Mouse (Mus musculus): Measurements from ENCODE around the gene Klra2. TPM values are rescaled to one million over a fixed set of nuclear protein-coding genes. Genes with fewer than 3 reads are reported as not detected.

The Klra2 gene
- polyA plus RNA-seq, 1 experiment from 2014 or later: not detected

DNA sequence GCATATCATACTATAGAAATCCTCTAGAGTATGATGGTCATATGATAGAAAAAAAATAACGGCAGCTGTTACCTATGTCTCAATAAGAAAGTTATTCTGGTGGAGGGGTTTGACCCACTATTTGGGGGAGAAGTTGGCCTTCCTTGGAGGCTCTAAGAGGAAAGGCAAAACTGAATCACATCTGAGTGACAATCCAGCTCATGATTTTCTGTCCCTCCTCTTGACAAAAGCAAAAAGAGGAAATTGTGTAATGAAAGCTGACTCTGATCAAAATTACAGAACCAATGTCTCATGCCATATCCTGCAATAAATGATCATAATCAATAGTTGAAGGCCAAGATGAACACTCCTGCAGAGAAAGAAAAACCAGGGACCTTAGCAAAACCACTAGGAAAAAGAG lies 25.1 kb upstream of the Klra2 start:
- DNase-seq (ENCODE audit: low spot score): no peak
- H3K27ac ChIP-seq (replicated peaks; ENCODE audit: low read depth, low read length): no peak overlapping the region
- H3K4me2 ChIP-seq (ENCODE audit: low read depth, low read length): no peak overlapping the region
- H3K4me1 ChIP-seq (ENCODE audit: control insufficient read depth, insufficient read depth, low read length): no peaks in the 10 kb centered on the region
- H3K27me3 ChIP-seq (replicated peaks; ENCODE audit: control insufficient read depth, insufficient read depth, low read length): no peaks in the 10 kb centered on the region
- H3K9ac ChIP-seq (ENCODE audit: low read depth, low read length): no peak overlapping the region
- ATAC-seq (ENCODE audit: low read depth): no peak
- H3K9me3 ChIP-seq (ENCODE audit: control insufficient read depth, low read length): no peaks in the 10 kb centered on the region
- no peaks in the 10 kb centered on the region for H3K36me3 ChIP-seq (ENCODE audit: control insufficient read depth, insufficient read depth, low read length)
- no peak overlapping the region for H3K4me3 ChIP-seq (ENCODE audit: low read depth, low read length)
- WGBS: 94% methylated on average over 1 of the region's 1 CpGs

DNA sequence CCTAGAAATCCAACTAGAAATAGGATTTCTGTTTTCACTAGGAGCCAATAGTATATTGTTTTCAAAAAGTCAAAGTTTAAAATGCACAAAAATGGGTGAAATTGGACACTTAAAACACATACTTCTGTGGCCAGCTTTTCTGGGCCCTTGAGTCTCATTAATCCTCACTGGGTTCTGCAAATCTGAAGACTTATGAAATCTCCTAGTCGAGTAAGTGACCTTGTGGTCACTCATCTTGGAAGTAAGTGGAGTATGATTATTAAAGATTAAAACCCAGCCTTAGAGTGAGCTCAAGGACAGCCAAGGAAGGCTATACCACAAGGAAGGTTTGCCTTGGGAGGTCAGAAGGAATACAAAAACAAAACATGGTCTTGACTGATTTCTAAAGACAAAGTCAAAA lies 23.1 kb upstream of the Klra2 start:
- Histone ChIP-seq H3K27me3 (replicated peaks; ENCODE audit: control insufficient read depth, insufficient read depth, low read length) (no peaks in the 10 kb centered on the region), H3K36me3 (ENCODE audit: control insufficient read depth, insufficient read depth, low read length) (no peaks in the 10 kb centered on the region), H3K4me1 (ENCODE audit: control insufficient read depth, insufficient read depth, low read length) (no peaks in the 10 kb centered on the region), H3K27ac (replicated peaks; ENCODE audit: low read depth, low read length) (no peak overlapping the region), H3K9ac (ENCODE audit: low read depth, low read length) (no peak overlapping the region), H3K9me3 (ENCODE audit: control insufficient read depth, low read length) (no peaks in the 10 kb centered on the region), H3K4me2 (ENCODE audit: low read depth, low read length) (no peak overlapping the region), H3K4me3 (ENCODE audit: low read depth, low read length) (no peak overlapping the region)
- DNase-seq (ENCODE audit: low spot score) (no peak), ATAC-seq (ENCODE audit: low read depth) (no peak)
- WGBS: 58% methylated on average over 1 of the region's 1 CpGs

DNA sequence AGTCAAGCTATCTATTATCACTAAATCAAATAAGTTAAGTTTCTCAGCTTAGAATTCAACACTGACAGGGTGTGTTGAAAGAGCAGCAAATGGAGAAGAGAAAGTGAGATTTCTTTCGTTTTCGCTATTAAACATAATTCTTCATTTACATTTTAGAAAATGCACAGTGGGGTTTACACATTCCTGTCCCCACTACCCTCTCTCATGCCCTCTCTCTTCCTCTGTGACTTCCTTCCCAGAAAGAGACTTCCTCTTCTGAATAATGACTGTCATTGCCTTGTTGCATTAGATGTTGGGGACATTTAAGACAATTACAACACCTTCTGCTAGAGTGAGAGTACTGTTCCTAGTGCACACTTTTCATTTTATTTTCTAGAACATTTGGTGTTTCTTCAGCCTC lies 22.4 kb upstream of the Klra2 start:
- WGBS: 88% methylated on average over 2 of the region's 2 CpGs
- Histone ChIP-seq H3K4me3 (ENCODE audit: low read depth, low read length) (no peak overlapping the region), H3K4me2 (ENCODE audit: low read depth, low read length) (no peak overlapping the region), H3K9ac (ENCODE audit: low read depth, low read length) (no peak overlapping the region), H3K27me3 (replicated peaks; ENCODE audit: control insufficient read depth, insufficient read depth, low read length) (no peaks in the 10 kb centered on the region), H3K36me3 (ENCODE audit: control insufficient read depth, insufficient read depth, low read length) (no peaks in the 10 kb centered on the region), H3K27ac (replicated peaks; ENCODE audit: low read depth, low read length) (no peak overlapping the region), H3K4me1 (ENCODE audit: control insufficient read depth, insufficient read depth, low read length) (no peaks in the 10 kb centered on the region), H3K9me3 (ENCODE audit: control insufficient read depth, low read length) (no peaks in the 10 kb centered on the region)
- DNase-seq (ENCODE audit: low spot score) (no peak), ATAC-seq (ENCODE audit: low read depth) (no peak)

DNA sequence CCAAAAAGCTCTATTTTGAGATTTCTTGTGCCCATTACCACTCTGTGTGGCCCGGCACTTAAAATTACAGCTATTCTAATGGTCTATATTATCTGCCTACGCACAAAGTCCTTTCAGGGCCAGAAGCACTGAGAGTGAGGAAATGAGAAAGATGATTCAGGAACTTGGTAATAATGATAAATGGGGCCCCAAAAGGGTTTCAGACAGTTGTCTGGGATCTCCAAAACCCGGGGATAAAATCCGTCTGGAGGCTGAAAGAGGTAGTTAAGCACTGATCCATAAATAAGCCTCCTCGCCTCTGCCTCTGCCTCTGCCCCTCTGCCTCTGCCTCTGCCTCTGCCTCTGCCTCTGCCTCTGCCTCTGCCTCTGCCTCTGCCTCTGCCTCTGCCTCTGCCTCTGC lies 17.0 kb upstream of the Klra2 start:
- H3K9me3 ChIP-seq (ENCODE audit: control insufficient read depth, low read length): no peaks in the 10 kb centered on the region
- H3K9ac ChIP-seq (ENCODE audit: low read depth, low read length): no peak overlapping the region
- no peaks in the 10 kb centered on the region for H3K36me3 ChIP-seq (ENCODE audit: control insufficient read depth, insufficient read depth, low read length)
- ATAC-seq (ENCODE audit: low read depth) (no peak), DNase-seq (ENCODE audit: low spot score) (no peak)
- 80% methylated on average over 5 of the region's 5 CpGs for WGBS
- no peak overlapping the region for H3K27ac ChIP-seq (replicated peaks; ENCODE audit: low read depth, low read length)
- H3K4me2 ChIP-seq (ENCODE audit: low read depth, low read length): no peak overlapping the region
- H3K27me3 ChIP-seq (replicated peaks; ENCODE audit: control insufficient read depth, insufficient read depth, low read length): no peaks in the 10 kb centered on the region
- no peaks in the 10 kb centered on the region for H3K4me1 ChIP-seq (ENCODE audit: control insufficient read depth, insufficient read depth, low read length)
- no peak overlapping the region for H3K4me3 ChIP-seq (ENCODE audit: low read depth, low read length)

DNA sequence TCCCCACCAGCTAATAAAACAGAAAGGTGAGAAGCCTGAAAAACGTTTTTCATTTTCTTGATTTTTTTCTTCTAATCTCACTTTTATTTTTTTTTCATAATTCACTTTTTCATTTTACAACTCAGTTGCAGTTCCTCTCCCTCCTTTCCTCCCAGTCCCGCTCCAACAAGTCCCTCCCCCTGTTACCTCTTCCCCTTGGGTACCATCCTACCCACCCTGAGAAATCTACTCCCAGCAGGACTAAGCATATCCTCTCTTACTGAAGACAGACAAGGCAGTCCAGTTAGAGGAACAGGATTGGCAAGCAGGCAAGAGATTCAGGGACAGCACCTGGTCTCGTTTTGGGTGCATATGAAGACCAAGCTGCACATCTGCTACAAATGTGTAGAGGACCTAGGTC lies 15.6 kb upstream of the Klra2 start:
- Histone ChIP-seq H3K9ac (ENCODE audit: low read depth, low read length) (no peak overlapping the region), H3K9me3 (ENCODE audit: control insufficient read depth, low read length) (no peaks in the 10 kb centered on the region), H3K4me2 (ENCODE audit: low read depth, low read length) (no peak overlapping the region), H3K36me3 (ENCODE audit: control insufficient read depth, insufficient read depth, low read length) (no peaks in the 10 kb centered on the region), H3K4me3 (ENCODE audit: low read depth, low read length) (no peak overlapping the region), H3K4me1 (ENCODE audit: control insufficient read depth, insufficient read depth, low read length) (no peaks in the 10 kb centered on the region), H3K27ac (replicated peaks; ENCODE audit: low read depth, low read length) (no peak overlapping the region), H3K27me3 (replicated peaks; ENCODE audit: control insufficient read depth, insufficient read depth, low read length) (no peaks in the 10 kb centered on the region)
- DNase-seq (ENCODE audit: low spot score) (no peak), ATAC-seq (ENCODE audit: low read depth) (no peak)
- 65% methylated on average over 3 of the region's 3 CpGs for WGBS

DNA sequence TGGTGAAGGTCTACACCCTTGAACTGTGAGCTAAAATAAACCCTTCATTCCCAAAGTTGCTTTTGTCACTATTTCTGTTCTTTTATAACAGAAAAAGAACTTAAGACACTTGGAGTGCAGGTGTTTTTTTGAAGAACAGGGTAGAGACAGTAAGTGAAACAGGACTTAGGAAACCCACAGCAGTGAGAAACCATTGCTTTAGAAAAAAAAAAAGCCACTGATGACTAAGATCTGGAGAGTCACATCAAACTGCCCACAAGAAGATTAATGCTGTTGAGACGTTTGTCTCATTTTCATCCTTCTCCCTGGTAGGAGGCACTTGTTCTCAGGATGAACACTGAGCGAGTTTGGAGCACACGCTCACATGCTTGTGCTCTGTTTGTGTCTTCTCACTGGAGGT lies 14.8 kb upstream of the Klra2 start:
- no peak overlapping the region for H3K27ac ChIP-seq (replicated peaks; ENCODE audit: low read depth, low read length)
- H3K4me1 ChIP-seq (ENCODE audit: control insufficient read depth, insufficient read depth, low read length): no peaks in the 10 kb centered on the region
- ATAC-seq (ENCODE audit: low read depth) (no peak), DNase-seq (ENCODE audit: low spot score) (no peak)
- no peak overlapping the region for H3K9ac ChIP-seq (ENCODE audit: low read depth, low read length)
- no peaks in the 10 kb centered on the region for H3K27me3 ChIP-seq (replicated peaks; ENCODE audit: control insufficient read depth, insufficient read depth, low read length)
- H3K4me3 ChIP-seq (ENCODE audit: low read depth, low read length): no peak overlapping the region
- no peaks in the 10 kb centered on the region; the same call in 1 of the 2 replicates for H3K9me3 ChIP-seq (ENCODE audit: control insufficient read depth, low read length)
- no peaks in the 10 kb centered on the region for H3K36me3 ChIP-seq (ENCODE audit: control insufficient read depth, insufficient read depth, low read length)
- H3K4me2 ChIP-seq (ENCODE audit: low read depth, low read length): no peak overlapping the region
- WGBS: 85% methylated on average over 3 of the region's 3 CpGs

DNA sequence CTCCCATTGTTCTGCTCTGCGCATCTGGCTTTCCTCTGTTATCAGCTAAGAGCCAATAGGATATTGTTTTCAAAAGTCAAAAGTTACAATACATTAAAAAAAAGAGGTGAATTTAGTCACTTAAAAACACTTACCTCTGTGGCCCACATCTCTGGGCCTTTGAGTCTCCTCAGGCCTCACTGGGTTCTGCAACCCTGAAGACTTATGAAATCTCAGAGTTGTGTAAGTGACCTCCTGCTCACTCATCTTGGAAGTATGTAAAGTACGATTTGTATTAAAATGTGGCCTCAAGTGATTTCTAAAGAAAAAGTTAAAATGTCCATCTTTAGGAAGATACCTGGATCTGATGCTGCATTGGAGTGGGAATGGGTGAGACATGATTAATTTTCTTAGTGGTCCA lies 2.1 kb downstream of the Klra2 start:
- no peak overlapping the region for H3K9ac ChIP-seq (ENCODE audit: low read depth, low read length)
- no peak overlapping the region for H3K27ac ChIP-seq (replicated peaks; ENCODE audit: low read depth, low read length)
- no peaks in the 10 kb centered on the region for H3K9me3 ChIP-seq (ENCODE audit: control insufficient read depth, low read length)
- ATAC-seq (ENCODE audit: low read depth): no peak
- no peak overlapping the region for H3K4me3 ChIP-seq (ENCODE audit: low read depth, low read length)
- WGBS: 69% methylated on average over 2 of the region's 2 CpGs
- no peak overlapping the region for H3K4me2 ChIP-seq (ENCODE audit: low read depth, low read length)
- DNase-seq (ENCODE audit: low spot score): no peak
- no peaks in the 10 kb centered on the region for H3K36me3 ChIP-seq (ENCODE audit: control insufficient read depth, insufficient read depth, low read length)
- H3K27me3 ChIP-seq (replicated peaks; ENCODE audit: control insufficient read depth, insufficient read depth, low read length): no peaks in the 10 kb centered on the region
- H3K4me1 ChIP-seq (ENCODE audit: control insufficient read depth, insufficient read depth, low read length): no peaks in the 10 kb centered on the region

Other genes with a start within 250 kb of the Klra2 start
- gene Magohb, start 45.9 kb upstream of the Klra2 start, polyA plus RNA-seq (2014; fragmentation: Nextera tagmentation; extraction: Ambion mirVana): 50.8 and 64.6 TPM in 2 replicates
- gene Styk1, start 106.2 kb upstream of the Klra2 start, polyA plus RNA-seq (2014; fragmentation: Nextera tagmentation; extraction: Ambion mirVana): 1.2 and 2.0 TPM in 2 replicates
- gene Ybx3, start 141.1 kb upstream of the Klra2 start, polyA plus RNA-seq (2014; fragmentation: Nextera tagmentation; extraction: Ambion mirVana): 67.8 and 90.2 TPM in 2 replicates
- 0.55 and 3.7 TPM in 2 replicates for gene 5430401F13Rik, start 239.0 kb upstream of the Klra2 start, polyA plus RNA-seq (2014; fragmentation: Nextera tagmentation; extraction: Ambion mirVana)
- 1.9 and 6.4 TPM in 2 replicates for gene Gm6619, start 239.0 kb upstream of the Klra2 start, polyA plus RNA-seq (2014; fragmentation: Nextera tagmentation; extraction: Ambion mirVana)